Mouse (Mus musculus): ENCODE measurements around the gene Ift46. TPM values are rescaled to one million over a fixed set of nuclear protein-coding genes. Genes with fewer than 3 reads are reported as not detected.

The Ift46 gene
- polyA plus RNA-seq, 1 experiment from 2014 or later, result 130 TPM

DNA sequence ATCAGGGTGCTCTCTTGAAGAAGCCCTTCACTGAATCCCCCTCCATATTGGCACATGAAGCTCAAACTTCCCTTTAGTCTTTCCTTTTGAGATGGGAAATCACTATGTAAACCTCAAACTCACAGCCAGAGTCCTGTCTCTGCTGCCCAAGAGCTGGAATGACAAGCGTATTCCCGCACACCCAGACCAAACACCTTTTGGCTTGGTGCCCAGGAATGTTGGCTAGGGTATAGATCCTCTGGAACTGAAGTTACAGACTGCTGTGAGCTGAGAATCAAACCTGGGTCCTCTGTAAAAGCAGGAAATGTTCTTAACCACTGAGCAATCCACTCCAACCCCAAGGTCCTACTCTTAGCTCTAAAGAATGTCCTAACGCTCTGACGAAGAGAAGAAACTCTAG lies 64.6 kb downstream of the Ift46 start:
- peaks cover 99% of the 10 kb centered on the region for H3K36me3 ChIP-seq
- H3K9me3 ChIP-seq (replicated peaks), result no peaks in the 10 kb centered on the region
- no peaks in the 10 kb centered on the region for H3K4me1 ChIP-seq
- no peak overlapping the region for H3K27ac ChIP-seq (replicated peaks)
- no peak overlapping the region for H3K4me3 ChIP-seq
- no peaks in the 10 kb centered on the region for H3K27me3 ChIP-seq (ENCODE audit: low read depth, poor library complexity, severe bottlenecking)
- WGBS, result 93% methylated on average over 4 of the region's 4 CpGs
- no peak for DNase-seq (ENCODE audit: low spot score)

DNA sequence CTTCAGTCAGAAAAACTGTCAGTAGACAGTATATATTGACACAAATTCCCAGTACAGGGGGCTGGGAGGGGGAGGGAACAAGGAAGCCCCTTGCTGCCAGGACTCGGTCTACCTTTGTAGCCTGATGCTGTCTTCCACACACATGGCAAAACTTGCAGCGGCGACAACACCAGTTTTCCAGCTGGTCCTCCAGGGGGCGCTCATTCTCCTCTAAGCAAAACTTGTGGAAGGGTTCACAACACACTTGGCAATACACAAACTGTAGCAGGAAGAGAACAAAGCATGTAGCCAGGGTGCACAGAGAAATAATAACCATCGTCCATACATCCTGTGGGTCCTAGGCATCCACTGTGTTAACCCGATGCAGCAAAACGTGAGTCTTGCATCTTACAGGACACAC lies 68.7 kb downstream of the Ift46 start:
- DNase-seq (ENCODE audit: low spot score), result peak; percentile 76
- H3K4me3 ChIP-seq, result no peak overlapping the region
- H3K36me3 ChIP-seq, result peaks cover 98% of the 10 kb centered on the region
- H3K27ac ChIP-seq (replicated peaks), result no peak overlapping the region
- H3K4me1 ChIP-seq, result no peaks in the 10 kb centered on the region
- H3K27me3 ChIP-seq (ENCODE audit: low read depth, poor library complexity, severe bottlenecking), result no peaks in the 10 kb centered on the region
- WGBS, result 62% methylated on average over 7 of the region's 7 CpGs
- no peaks in the 10 kb centered on the region for H3K9me3 ChIP-seq (replicated peaks)

DNA sequence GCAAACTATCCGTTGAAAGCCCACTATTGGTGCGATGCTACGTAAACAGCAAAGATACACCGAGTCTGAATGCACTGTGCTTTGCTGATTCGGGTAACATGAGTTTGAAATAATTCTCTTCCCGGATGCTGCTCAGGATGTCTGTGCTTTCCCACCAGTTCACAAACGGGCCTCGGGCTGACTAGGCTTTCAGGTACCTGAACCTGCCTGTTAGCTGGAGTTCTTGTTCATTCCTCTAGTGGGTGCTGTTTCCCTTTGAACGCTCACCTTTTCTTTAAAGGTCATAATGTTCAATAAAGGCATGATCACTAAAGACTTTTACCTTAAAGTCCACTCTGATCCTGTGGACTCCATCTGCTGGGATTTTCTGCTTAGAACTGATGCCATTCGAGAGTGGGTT lies 73.5 kb downstream of the Ift46 start:
- H3K4me1 ChIP-seq, result no peaks in the 10 kb centered on the region

More for the DNA sequence above, 73.5 kb downstream of the Ift46 start:
- H3K27me3 ChIP-seq (ENCODE audit: low read depth, poor library complexity, severe bottlenecking), result no peaks in the 10 kb centered on the region
- H3K36me3 ChIP-seq, result peaks cover 98% of the 10 kb centered on the region
- no peaks in the 10 kb centered on the region for H3K9me3 ChIP-seq (replicated peaks)
- no peak for DNase-seq (ENCODE audit: low spot score)
- no peak overlapping the region for H3K27ac ChIP-seq (replicated peaks)
- 92% methylated on average over 10 of the region's 10 CpGs for WGBS
- H3K4me3 ChIP-seq, result no peak overlapping the region

Other genes with a start within 250 kb of the Ift46 start
- not detected in 2 replicates for gene Cxcr5, start 206.0 kb upstream of the Ift46 start, polyA plus RNA-seq (2016; fragmentation: Nextera tagmentation; extraction: Ambion mirVana)
- 19.5 and 19.7 TPM in 2 replicates for gene Ddx6, start 163.0 kb upstream of the Ift46 start, polyA plus RNA-seq (2016; fragmentation: Nextera tagmentation; extraction: Ambion mirVana)
- gene Treh, start 94.7 kb upstream of the Ift46 start, polyA plus RNA-seq (2016; fragmentation: Nextera tagmentation; extraction: Ambion mirVana), result not detected in 2 replicates
- 40.8 and 49.1 TPM in 2 replicates for gene Phldb1, start 32.7 kb upstream of the Ift46 start, polyA plus RNA-seq (2016; fragmentation: Nextera tagmentation; extraction: Ambion mirVana)
- gene Arcn1, start 63 bp upstream of the Ift46 start, polyA plus RNA-seq (2016; fragmentation: Nextera tagmentation; extraction: Ambion mirVana), result 165 and 172 TPM in 2 replicates
- 1.8 and 3.2 TPM in 2 replicates for gene Tmem25, start 31.4 kb downstream of the Ift46 start, polyA plus RNA-seq (2016; fragmentation: Nextera tagmentation; extraction: Ambion mirVana)
- gene Ttc36, start 35.2 kb downstream of the Ift46 start, polyA plus RNA-seq (2016; fragmentation: Nextera tagmentation; extraction: Ambion mirVana), result 0.26 TPM in 1 of 2 replicates, not detected in the other
- 11.1 and 12.5 TPM in 2 replicates for gene Kmt2a, start 113.4 kb downstream of the Ift46 start, polyA plus RNA-seq (2016; fragmentation: Nextera tagmentation; extraction: Ambion mirVana)
- 541 and 557 TPM in 2 replicates for gene Atp5l, start 152.8 kb downstream of the Ift46 start, polyA plus RNA-seq (2016; fragmentation: Nextera tagmentation; extraction: Ambion mirVana)
- 24.2 and 26.8 TPM in 2 replicates for gene Ube4a, start 197.7 kb downstream of the Ift46 start, polyA plus RNA-seq (2016; fragmentation: Nextera tagmentation; extraction: Ambion mirVana)
- gene Cd3g, start 212.5 kb downstream of the Ift46 start, polyA plus RNA-seq (2016; fragmentation: Nextera tagmentation; extraction: Ambion mirVana), result not detected in 2 replicates
- not detected in 2 replicates for gene Cd3d, start 213.9 kb downstream of the Ift46 start, polyA plus RNA-seq (2016; fragmentation: Nextera tagmentation; extraction: Ambion mirVana)
- gene Cd3e, start 241.7 kb downstream of the Ift46 start, polyA plus RNA-seq (2016; fragmentation: Nextera tagmentation; extraction: Ambion mirVana), result not detected in 2 replicates

Measured in midbrain, embryonic 10.5 days (tissue).